Mouse (Mus musculus) intestine, embryonic 16.5 days (tissue): ENCODE data around the gene Plekha6. TPM values are rescaled to one million over a fixed set of nuclear protein-coding genes. Genes with fewer than 3 reads are reported as not detected.
A peak's percentile ranks its signal among the peaks of the same experiment; 100 is the strongest.

ENCODE experiments used
- ATAC-seq: fragments of 200-750 bp; cut with Nextera tagmentation; 2 replicates; pipeline ENCODE4 v1.8.0; 2017; ENCODE audit warnings: moderate TSS enrichment, moderate library complexity
- H3K27ac ChIP-seq: fragments of 300-500 bp; sonication (generic); 2 replicates; pipeline ENCODE4 v1.5.1; 2014; ENCODE audit warnings: mild to moderate bottlenecking, low read length
- H3K27me3 ChIP-seq: fragments of 300-500 bp; sonication (generic); replicated peaks from 2 replicates; pipeline ENCODE4 v1.6.1; 2014; ENCODE audit warnings: low read length, control low read depth, mixed read lengths; ENCODE audit not compliant: control insufficient read depth, insufficient read depth
- H3K36me3 ChIP-seq: fragments of 300-500 bp; sonication (generic); 2 replicates; pipeline ENCODE4 v1.6.1; 2014; ENCODE audit warnings: low read length, control low read depth; ENCODE audit not compliant: control insufficient read depth, insufficient read depth
- H3K4me1 ChIP-seq: fragments of 300-500 bp; sonication (generic); 2 replicates; pipeline ENCODE4 v1.6.1; 2014; ENCODE audit warnings: low read length, control low read depth, mixed read lengths; ENCODE audit not compliant: control insufficient read depth, insufficient read depth
- H3K4me2 ChIP-seq: fragments of 300-500 bp; sonication (generic); 2 replicates; pipeline ENCODE4 v1.6.1; 2014; ENCODE audit warnings: low read depth, low read length, control low read depth
- H3K4me3 ChIP-seq: fragments of 300-500 bp; sonication (generic); 2 replicates; pipeline ENCODE4 v1.5.1; 2014; ENCODE audit warnings: mild to moderate bottlenecking, low read length
- H3K9ac ChIP-seq: fragments of 300-500 bp; sonication (generic); 2 replicates; pipeline ENCODE4 v1.6.1; 2014; ENCODE audit warnings: low read depth, low read length
- H3K9me3 ChIP-seq: fragments of 300-500 bp; sonication (generic); 2 replicates; pipeline ENCODE4 v1.6.1; 2016; ENCODE audit warnings: low read length, control low read depth; ENCODE audit not compliant: control insufficient read depth
- WGBS: fragments of 180-500 bp; shearing (Covaris S2); extraction: QIAGEN DNeasy Blood & Tissue Kit; methylation state at CpG from one replicate; pipeline ENCODE4 v1.1.7; 2014; 5-methylcytosine and 5-hydroxymethylcytosine counted together
- polyA plus RNA-seq: library from polyadenylated mRNA; unstranded; fragments of >200 nt; fragmentation: Nextera tagmentation; extraction: Ambion mirVana; gene quantifications from 2 replicates; pipeline ENCODE4 v1.2.1, GENCODE M21; 2015

The Plekha6 gene
- polyA plus RNA-seq, 1 experiment from 2014 or later, result 11.0 TPM

DNA sequence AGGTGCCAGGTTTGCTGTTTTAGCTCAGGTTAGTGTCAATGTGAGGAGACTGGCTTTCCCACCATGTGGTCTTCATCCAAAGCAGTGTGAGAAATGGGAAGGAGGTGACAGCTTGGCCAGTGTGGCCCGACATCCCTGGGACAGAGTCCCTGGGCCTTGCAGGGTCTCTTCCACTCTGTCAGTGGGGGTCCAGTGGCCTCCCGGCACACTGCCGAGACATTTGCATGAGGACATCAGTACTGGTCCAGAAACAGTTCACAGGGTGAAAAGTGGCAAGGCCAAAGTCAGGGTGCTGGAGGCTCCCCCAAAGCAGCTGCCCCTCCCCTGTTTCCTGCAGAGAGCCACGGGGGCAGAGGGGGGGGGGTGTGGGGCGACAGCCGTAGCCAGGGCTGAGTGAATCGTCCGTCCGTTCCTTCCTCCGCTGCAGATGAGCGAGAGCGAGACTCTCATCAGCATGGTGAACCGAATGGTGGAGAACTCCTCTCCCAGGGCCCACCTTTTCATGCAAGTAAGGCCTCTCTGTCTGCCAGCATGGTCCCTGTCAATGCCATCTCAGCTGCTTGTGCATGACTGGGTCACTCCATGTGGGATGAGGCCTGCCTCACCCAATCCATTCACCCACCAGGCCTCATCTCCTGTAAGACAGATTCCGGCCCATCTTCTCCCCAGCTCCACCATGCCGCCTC lies 115.1 kb downstream of the Plekha6 start:
- H3K9ac ChIP-seq, result no peak overlapping the region
- H3K36me3 ChIP-seq, result peaks cover 5% of the 10 kb centered on the region
- H3K4me1 ChIP-seq, result peaks cover 4% of the 10 kb centered on the region; the same call in 1 of the 2 replicates
- ATAC-seq, result no peak
- 75% methylated on average over 14 of the region's 15 CpGs for WGBS
- H3K27ac ChIP-seq, result no peak overlapping the region
- H3K4me2 ChIP-seq, result no peak overlapping the region
- no peaks in the 10 kb centered on the region for H3K27me3 ChIP-seq
- H3K9me3 ChIP-seq, result no peaks in the 10 kb centered on the region
- no peak overlapping the region for H3K4me3 ChIP-seq

GRCm38 (mm10) chr1:133279632-133280093 lies 115.7 kb downstream of the Plekha6 start:
- ATAC-seq, result no peak
- no peak overlapping the region for H3K4me2 ChIP-seq
- no peak overlapping the region for H3K4me3 ChIP-seq
- H3K9me3 ChIP-seq, result no peaks in the 10 kb centered on the region
- H3K9ac ChIP-seq, result no peak overlapping the region
- peaks cover 2% of the 10 kb centered on the region; the same call in 1 of the 2 replicates for H3K36me3 ChIP-seq
- no peak overlapping the region for H3K27ac ChIP-seq
- no peaks in the 10 kb centered on the region for H3K27me3 ChIP-seq
- 61% methylated on average over 11 of the region's 11 CpGs for WGBS
- H3K4me1 ChIP-seq, result peaks cover 4% of the 10 kb centered on the region; the same call in 1 of the 2 replicates

GRCm38 (mm10) chr1:133280537-133280936 lies 116.5 kb downstream of the Plekha6 start:
- H3K9ac ChIP-seq, result no peak overlapping the region
- H3K27ac ChIP-seq, result no peak overlapping the region
- no peak overlapping the region for H3K4me3 ChIP-seq
- no peaks in the 10 kb centered on the region for H3K27me3 ChIP-seq
- 93% methylated on average over 2 of the region's 2 CpGs for WGBS
- H3K4me1 ChIP-seq, result peaks cover 4% of the 10 kb centered on the region; the same call in 1 of the 2 replicates
- peaks cover 2% of the 10 kb centered on the region; the same call in 1 of the 2 replicates for H3K36me3 ChIP-seq
- no peak overlapping the region for H3K4me2 ChIP-seq
- ATAC-seq, result no peak
- no peaks in the 10 kb centered on the region for H3K9me3 ChIP-seq

DNA sequence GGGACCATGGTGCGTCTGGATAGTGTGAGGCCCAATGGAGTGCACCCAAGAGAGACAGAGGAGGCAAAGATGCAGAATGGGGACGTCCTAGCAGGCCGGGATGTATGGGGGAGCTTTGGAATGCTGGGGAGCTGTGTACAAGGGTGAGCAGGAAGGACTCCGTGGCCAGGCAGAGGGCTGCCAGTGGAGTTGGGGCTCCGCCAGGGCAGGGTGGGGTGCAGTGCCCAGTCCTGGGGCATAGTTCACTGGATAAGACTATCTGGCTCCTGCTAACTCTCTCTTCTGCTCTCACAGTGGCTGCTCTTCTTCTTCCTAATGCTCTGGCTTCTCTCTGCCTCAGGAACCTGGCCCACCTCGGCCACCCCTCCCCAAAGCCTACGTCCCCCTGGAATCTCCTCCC lies 121.9 kb downstream of the Plekha6 start:
- 0 out of 2 replicates have a peak, but pooled peaks have one; percentile 53 for ATAC-seq

DNA sequence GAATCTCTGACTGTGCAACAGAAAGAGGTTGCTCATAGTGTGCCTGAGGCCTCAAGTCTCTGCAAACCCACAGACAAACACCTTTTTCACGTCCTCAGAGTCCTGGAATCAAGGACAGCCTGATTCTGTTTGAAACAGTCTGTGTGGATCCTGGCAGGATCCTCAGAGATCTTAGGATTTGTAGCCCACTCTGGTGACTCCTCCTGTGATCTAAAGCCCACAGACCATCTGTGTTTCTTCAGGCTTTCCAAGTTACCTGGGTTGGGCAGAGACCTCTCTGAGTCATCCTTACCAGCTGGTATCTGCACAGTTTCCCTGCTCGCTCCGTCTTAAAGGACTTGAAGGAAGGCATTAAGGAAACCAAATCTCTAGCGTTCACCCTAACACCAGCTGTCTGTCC lies 123.0 kb downstream of the Plekha6 start:
- Histone ChIP-seq H3K4me1 (no peaks in the 10 kb centered on the region), H3K4me2 (no peak overlapping the region), H3K27me3 (no peaks in the 10 kb centered on the region), H3K27ac (no peak overlapping the region), H3K9ac (no peak overlapping the region), H3K4me3 (no peak overlapping the region), H3K9me3 (no peaks in the 10 kb centered on the region), H3K36me3 (peaks cover 5% of the 10 kb centered on the region; the same call in 1 of the 2 replicates)
- ATAC-seq, result no peak
- 78% methylated on average over 4 of the region's 4 CpGs for WGBS

More for the DNA sequence above, 121.9 kb downstream of the Plekha6 start:
- Histone ChIP-seq H3K27me3 (no peaks in the 10 kb centered on the region), H3K9me3 (no peaks in the 10 kb centered on the region), H3K4me3 (no peak overlapping the region), H3K4me1 (no peaks in the 10 kb centered on the region), H3K9ac (no peak overlapping the region), H3K27ac (no peak overlapping the region), H3K36me3 (peaks cover 5% of the 10 kb centered on the region; the same call in 1 of the 2 replicates), H3K4me2 (no peak overlapping the region)
- WGBS, result 79% methylated on average over 7 of the region's 7 CpGs

DNA sequence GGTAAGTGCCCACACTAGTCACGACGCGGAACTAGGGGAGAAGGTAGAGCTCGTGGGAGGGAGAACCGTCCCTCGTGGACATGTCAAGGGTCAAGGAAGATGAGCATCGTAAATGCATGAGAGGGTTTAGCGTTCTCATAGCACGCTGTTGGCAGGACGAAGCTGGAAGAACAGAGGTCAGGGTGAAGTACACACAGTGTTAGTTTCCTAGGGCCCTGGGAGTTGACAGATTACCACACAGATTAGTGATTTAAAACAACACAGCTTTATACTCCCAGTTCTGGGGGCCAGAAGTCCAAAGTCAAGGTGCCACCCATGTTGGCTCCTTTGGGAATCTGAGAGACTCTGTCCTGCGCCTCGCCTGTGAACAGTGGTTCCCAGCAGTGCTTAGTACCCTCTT lies 123.9 kb downstream of the Plekha6 start:
- no peak overlapping the region for H3K27ac ChIP-seq
- H3K4me2 ChIP-seq, result no peak overlapping the region
- H3K27me3 ChIP-seq, result no peaks in the 10 kb centered on the region
- no peaks in the 10 kb centered on the region for H3K9me3 ChIP-seq
- H3K36me3 ChIP-seq, result peaks cover 5% of the 10 kb centered on the region
- WGBS, result 86% methylated on average over 12 of the region's 12 CpGs
- H3K4me1 ChIP-seq, result no peaks in the 10 kb centered on the region
- no peak overlapping the region for H3K9ac ChIP-seq
- no peak for ATAC-seq
- H3K4me3 ChIP-seq, result no peak overlapping the region

GRCm38 (mm10) chr1:133291888-133292287 lies 127.9 kb downstream of the Plekha6 start:
- no peaks in the 10 kb centered on the region for H3K27me3 ChIP-seq
- no peaks in the 10 kb centered on the region for H3K9me3 ChIP-seq
- H3K27ac ChIP-seq, result no peak overlapping the region
- H3K9ac ChIP-seq, result no peak overlapping the region
- peaks cover 5% of the 10 kb centered on the region for H3K36me3 ChIP-seq
- H3K4me2 ChIP-seq, result no peak overlapping the region
- H3K4me1 ChIP-seq, result no peaks in the 10 kb centered on the region
- WGBS, result 91% methylated on average over 6 of the region's 6 CpGs
- no peak overlapping the region for H3K4me3 ChIP-seq
- ATAC-seq, result no peak

GRCm38 (mm10) chr1:133292608-133293007 lies 128.6 kb downstream of the Plekha6 start:
- no peak overlapping the region for H3K4me2 ChIP-seq
- no peaks in the 10 kb centered on the region for H3K27me3 ChIP-seq
- H3K36me3 ChIP-seq, result peaks cover 1% of the 10 kb centered on the region
- no peak overlapping the region for H3K27ac ChIP-seq
- no peak overlapping the region for H3K4me3 ChIP-seq
- no peaks in the 10 kb centered on the region for H3K4me1 ChIP-seq
- no peaks in the 10 kb centered on the region for H3K9me3 ChIP-seq
- ATAC-seq, result no peak
- no peak overlapping the region for H3K9ac ChIP-seq

- H3K36me3 ChIP-seq, result peaks cover 4% of the 10 kb centered on the region; the same call in 1 of the 2 replicates
- H3K4me1 ChIP-seq, result no peaks in the 10 kb centered on the region
- 84% methylated on average over 9 of the region's 9 CpGs for WGBS
- H3K27me3 ChIP-seq, result no peaks in the 10 kb centered on the region
- no peak overlapping the region for H3K9ac ChIP-seq
- H3K9me3 ChIP-seq, result no peaks in the 10 kb centered on the region
- H3K4me3 ChIP-seq, result no peak overlapping the region
- no peak overlapping the region for H3K27ac ChIP-seq
- no peak for ATAC-seq
- no peak overlapping the region for H3K4me2 ChIP-seq
These were observed 132.4 kb downstream of the Plekha6 start for GRCm38 (mm10) chr1:133296376-133296775.
